Mouse (Mus musculus): ENCODE data around the gene Ttll10. TPM values are rescaled to one million over a fixed set of nuclear protein-coding genes. Genes with fewer than 3 reads are reported as not detected.

The Ttll10 gene
- total RNA-seq, 2 experiments from 2014 or later, result not detected

Small RNA genes lying within 50 kb of the gene (microRNA-seq; reads per million reads assigned to microRNA genes)
- gene Mir200a (ENCODE audit: borderline number of aligned reads in 2 of 2), result 4.7 to 7.2 reads per million in 2 experiments
- 12.8 to 17.3 reads per million in 2 experiments for gene Mir200b (ENCODE audit: borderline number of aligned reads in 2 of 2)
- gene Mir429 (ENCODE audit: borderline number of aligned reads in 2 of 2), result 21.5 to 24.6 reads per million in 2 experiments

Other genes with a start within 250 kb of the Ttll10 start
- gene Ccnl2, start 246.9 kb downstream of the Ttll10 start, total RNA-seq (2021), result 10 to 100 TPM; 31.0 to 34.0 TPM
- gene Aurkaip1, start 228.1 kb downstream of the Ttll10 start, total RNA-seq (2021), result 100 to 1,000 TPM; 114 to 116 TPM
- 10 to 100 TPM; 27.4 to 33.7 TPM for gene Mxra8, start 219.7 kb downstream of the Ttll10 start, total RNA-seq (2021)
- 10 to 100 TPM; 46.2 to 54.2 TPM for gene Dvl1, start 212.0 kb downstream of the Ttll10 start, total RNA-seq (2021)
- under 1 TPM; 0.27 to 0.28 TPM for gene Tas1r3, start 196.1 kb downstream of the Ttll10 start, total RNA-seq (2021)
- 10 to 100 TPM in 1 of 2 experiments, 1 to 10 TPM in 1; 9.5 to 11.7 TPM for gene Cptp, start 190.0 kb downstream of the Ttll10 start, total RNA-seq (2021)
- 10 to 100 TPM; 15.7 to 18.8 TPM for gene Ints11, start 189.9 kb downstream of the Ttll10 start, total RNA-seq (2021)
- 10 to 100 TPM; 12.7 to 13.1 TPM for gene Pusl1, start 167.6 kb downstream of the Ttll10 start, total RNA-seq (2021)
- 10 to 100 TPM; 12.0 to 12.2 TPM for gene Acap3, start 167.6 kb downstream of the Ttll10 start, total RNA-seq (2021)
- gene Ube2j2, start 115.6 kb downstream of the Ttll10 start, total RNA-seq (2021), result 10 to 100 TPM; 49.4 to 56.0 TPM
- 10 to 100 TPM; 15.6 to 16.0 TPM for gene C1qtnf12, start 97.1 kb downstream of the Ttll10 start, total RNA-seq (2021)
- 1 to 10 TPM; 2.2 to 2.4 TPM for gene B3galt6, start 66.8 kb downstream of the Ttll10 start, total RNA-seq (2021)
- 10 to 100 TPM; 77.9 to 89.1 TPM for gene Sdf4, start 66.5 kb downstream of the Ttll10 start, total RNA-seq (2021)
- gene Tnfrsf4, start 45.6 kb downstream of the Ttll10 start, total RNA-seq (2021), result under 1 TPM; 0.27 to 0.39 TPM
- gene Tnfrsf18, start 33.2 kb downstream of the Ttll10 start, total RNA-seq (2021), result not detected
- 1 to 10 TPM; 3.0 TPM for gene 9430015G10Rik, start 50.6 kb upstream of the Ttll10 start, total RNA-seq (2021)
- gene Rnf223, start 71.1 kb upstream of the Ttll10 start, total RNA-seq (2021), result under 1 TPM in 1 of 2 experiments, not detected in 1; 0.11 TPM
- 10 to 100 TPM; 34.8 to 42.1 TPM for gene Agrn, start 138.1 kb upstream of the Ttll10 start, total RNA-seq (2021)
- gene Isg15, start 141.4 kb upstream of the Ttll10 start, total RNA-seq (2021), result 1 to 10 TPM; 3.5 to 7.0 TPM
- 1 to 10 TPM; 7.7 to 8.4 TPM for gene AW011738, start 143.9 kb upstream of the Ttll10 start, total RNA-seq (2021)
- gene Perm1, start 156.5 kb upstream of the Ttll10 start, total RNA-seq (2021), result 100 to 1,000 TPM; 208 to 223 TPM
- 10 to 100 TPM in 1 of 2 experiments, 1 to 10 TPM in 1; 9.2 to 10.2 TPM for gene Plekhn1, start 175.4 kb upstream of the Ttll10 start, total RNA-seq (2021)
- 10 to 100 TPM; 25.0 to 25.9 TPM for gene Noc2l, start 176.6 kb upstream of the Ttll10 start, total RNA-seq (2021)
- gene Samd11, start 196.2 kb upstream of the Ttll10 start, total RNA-seq (2021), result not detected